Mouse (Mus musculus) CH12.LX (cell line): ENCODE data around the gene Tex37. TPM values are rescaled to one million over a fixed set of nuclear protein-coding genes. Genes with fewer than 3 reads are reported as not detected.
A peak's percentile ranks its signal among the peaks of the same experiment; 100 is the strongest.

Source experiments
- DNase-seq: peaks from one replicate; pipeline ENCODE4 v3.0.0-alpha.2; 2013; ENCODE audit errors: extremely low read depth
- H3K27ac ChIP-seq: 2 replicates; pipeline ENCODE4 v1.5.1; 2012; ENCODE audit warnings: low read depth, mild to moderate bottlenecking, control low read depth, moderate library complexity; ENCODE audit not compliant: insufficient read depth
- H3K27me3 ChIP-seq: replicated peaks from 2 replicates; pipeline ENCODE3; 2012; ENCODE audit warnings: inconsistent platforms
- H3K36me3 ChIP-seq, 2 experiments: replicated peaks in 1 of 2; 2 replicates each; pipeline versions ENCODE3 to v1.6.1; 2012; ENCODE audit warnings: inconsistent platforms in 1 of 2, low read length in 1 of 2, mild to moderate bottlenecking in 1 of 2, mixed read lengths in 1 of 2, moderate library complexity in 1 of 2; ENCODE audit not compliant: control insufficient read depth in 1 of 2, insufficient read depth in 1 of 2
- H3K4me1 ChIP-seq, 2 experiments: 2 replicates each; pipeline ENCODE4 v1.6.1; 2012; ENCODE audit warnings: inconsistent platforms in 1 of 2, moderate library complexity in 1 of 2; ENCODE audit not compliant: insufficient read depth in 2 of 2, control insufficient read depth in 1 of 2
- H3K4me2 ChIP-seq: 2 replicates; pipeline ENCODE4 v1.6.1; 2012; ENCODE audit warnings: low read depth, mild to moderate bottlenecking, control low read depth; ENCODE audit not compliant: poor library complexity, insufficient read depth, severe bottlenecking
- H3K4me3 ChIP-seq, 3 experiments: fragments of 150-350 bp in 1 of 3; sonication (generic) in 1 of 3; replicated peaks in 1 of 3; 2 replicates each; pipeline versions ENCODE3 to v1.5.1; 2011 to 2012; ENCODE audit warnings: low read depth in 2 of 3, low read length in 2 of 3, mild to moderate bottlenecking in 2 of 3, moderate library complexity in 2 of 3, control low read depth in 1 of 3, improper control_type of control experiment in 1 of 3, inconsistent platforms in 1 of 3, mixed read lengths in 1 of 3; ENCODE audit not compliant: poor library complexity in 1 of 3
- H3K79me2 ChIP-seq: replicated peaks from 2 replicates; pipeline ENCODE4 v1.6.1; 2012; ENCODE audit warnings: mild to moderate bottlenecking, moderate library complexity; ENCODE audit not compliant: control insufficient read depth, poor library complexity, insufficient read depth, severe bottlenecking; ENCODE audit errors: extremely low read depth
- H3K9ac ChIP-seq: 2 replicates; pipeline ENCODE4 v1.6.1; 2012; ENCODE audit warnings: low read depth, mild to moderate bottlenecking, control low read depth, moderate library complexity; ENCODE audit not compliant: insufficient read depth
- H3K9me3 ChIP-seq: replicated peaks from 2 replicates; pipeline ENCODE3; 2012; ENCODE audit warnings: low read length, inconsistent platforms, mixed read lengths
- BHLHE40 ChIP-seq: IDR thresholded peaks from 2 replicates; pipeline ENCODE4 v1.6.1; 2011; ENCODE audit warnings: mild to moderate bottlenecking, low read depth, low read length, improper control_type of control experiment
- CHD1 ChIP-seq: IDR thresholded peaks from 2 replicates; pipeline ENCODE4 v1.6.1; 2012; ENCODE audit warnings: low read depth, low read length, improper control_type of control experiment, inconsistent platforms
- CHD2 ChIP-seq: IDR thresholded peaks from 2 replicates; pipeline ENCODE4 v1.6.1; 2011; ENCODE audit warnings: low read length, improper control_type of control experiment
- CTCF ChIP-seq, 2 experiments: IDR thresholded peaks in 1 of 2; conservative IDR thresholded peaks in 1 of 2; 2 replicates each; pipeline ENCODE4 v1.5.1; 2011 to 2012; ENCODE audit warnings: low read depth in 2 of 2, low read length in 2 of 2, improper control_type of control experiment in 1 of 2, inconsistent platforms in 1 of 2, mild to moderate bottlenecking in 1 of 2, moderate library complexity in 1 of 2
- E2F4 ChIP-seq: IDR thresholded peaks from 2 replicates; pipeline ENCODE4 v1.6.1; 2011; ENCODE audit warnings: low read depth, low read length, improper control_type of control experiment; ENCODE audit not compliant: insufficient replicate concordance
- ELF1 ChIP-seq: IDR thresholded peaks from 2 replicates; pipeline ENCODE4 v1.6.1; 2014; ENCODE audit warnings: low read depth, mild to moderate bottlenecking, inconsistent platforms, low read length, improper control_type of control experiment
- EP300 ChIP-seq: IDR thresholded peaks from 2 replicates; pipeline ENCODE4 v1.6.1; 2011; ENCODE audit warnings: low read length, improper control_type of control experiment
- ETS1 ChIP-seq: conservative IDR thresholded peaks from 2 replicates; pipeline ENCODE4 v1.6.1; 2012; ENCODE audit warnings: low read depth, mild to moderate bottlenecking, inconsistent platforms, low read length, improper control_type of control experiment, moderate library complexity
- GABPA ChIP-seq: IDR thresholded peaks from 2 replicates; pipeline ENCODE4 v1.6.1; 2012; ENCODE audit warnings: low read depth, low read length, improper control_type of control experiment, inconsistent platforms; ENCODE audit not compliant: insufficient replicate concordance
- HCFC1 ChIP-seq: IDR thresholded peaks from 2 replicates; pipeline ENCODE4 v1.6.1; 2012; ENCODE audit warnings: low read depth, mild to moderate bottlenecking, inconsistent platforms, low read length, improper control_type of control experiment
- IRF4 ChIP-seq: IDR thresholded peaks from 2 replicates; pipeline ENCODE4 v1.6.1; 2014; ENCODE audit warnings: low read depth, mild to moderate bottlenecking, inconsistent platforms, low read length, improper control_type of control experiment
- JUN ChIP-seq: IDR thresholded peaks from 2 replicates; pipeline ENCODE4 v1.6.1; 2011; ENCODE audit warnings: low read depth, mild to moderate bottlenecking, low read length, improper control_type of control experiment, moderate library complexity; ENCODE audit not compliant: insufficient read depth
- JUND ChIP-seq: conservative IDR thresholded peaks from 2 replicates; pipeline ENCODE4 v1.6.1; 2011; ENCODE audit warnings: low read depth, low read length, improper control_type of control experiment
- KAT2A ChIP-seq: IDR thresholded peaks from 2 replicates; pipeline ENCODE4 v1.6.1; 2012; ENCODE audit warnings: low read length, improper control_type of control experiment, inconsistent platforms; ENCODE audit not compliant: insufficient replicate concordance
- MAFK ChIP-seq: IDR thresholded peaks from 2 replicates; pipeline ENCODE4 v1.6.1; 2011; ENCODE audit warnings: low read length, improper control_type of control experiment; ENCODE audit not compliant: insufficient replicate concordance
- MAX ChIP-seq: IDR thresholded peaks from 2 replicates; pipeline ENCODE4 v1.6.1; 2011; ENCODE audit warnings: low read length, improper control_type of control experiment
- MAZ ChIP-seq: IDR thresholded peaks from 2 replicates; pipeline ENCODE4 v1.6.1; 2012; ENCODE audit warnings: low read depth, mild to moderate bottlenecking, inconsistent platforms, low read length, improper control_type of control experiment, moderate library complexity
- MEF2A ChIP-seq: IDR thresholded peaks from 2 replicates; pipeline ENCODE4 v1.6.1; 2014; ENCODE audit warnings: low read depth, mild to moderate bottlenecking, inconsistent platforms, low read length, improper control_type of control experiment, borderline replicate concordance
- MXI1 ChIP-seq: IDR thresholded peaks from 2 replicates; pipeline ENCODE4 v1.6.1; 2011; ENCODE audit warnings: mild to moderate bottlenecking, low read depth, low read length, improper control_type of control experiment
- MYC ChIP-seq: IDR thresholded peaks from 2 replicates; pipeline ENCODE4 v1.6.1; 2011; ENCODE audit warnings: low read depth, mild to moderate bottlenecking, improper control_type of control experiment, low read length
- NELFE ChIP-seq: IDR thresholded peaks from 2 replicates; pipeline ENCODE4 v1.6.1; 2011; ENCODE audit warnings: low read depth, low read length, improper control_type of control experiment
- NRF1 ChIP-seq: IDR thresholded peaks from 2 replicates; pipeline ENCODE4 v1.6.1; 2014; ENCODE audit warnings: low read depth, mild to moderate bottlenecking, inconsistent platforms, low read length, improper control_type of control experiment, moderate library complexity
- PAX5 ChIP-seq: IDR thresholded peaks from 2 replicates; pipeline ENCODE4 v1.6.1; 2012; ENCODE audit warnings: low read length, inconsistent platforms, mixed read lengths
- POLR2A ChIP-seq: IDR thresholded peaks from 2 replicates; pipeline ENCODE4 v1.6.1; 2011; ENCODE audit warnings: low read depth, mild to moderate bottlenecking, improper control_type of control experiment, low read length
- POLR2AphosphoS2 ChIP-seq: IDR thresholded peaks from 2 replicates; pipeline ENCODE4 v1.6.1; 2011; ENCODE audit warnings: low read depth, low read length, improper control_type of control experiment
- RAD21 ChIP-seq: IDR thresholded peaks from 2 replicates; pipeline ENCODE4 v1.6.1; 2011; ENCODE audit warnings: low read depth, mild to moderate bottlenecking, low read length, improper control_type of control experiment, moderate library complexity
- RCOR1 ChIP-seq: conservative IDR thresholded peaks from 2 replicates; pipeline ENCODE4 v1.6.1; 2012; ENCODE audit warnings: low read depth, mild to moderate bottlenecking, inconsistent platforms, low read length, improper control_type of control experiment
- SIN3A ChIP-seq: IDR thresholded peaks from 2 replicates; pipeline ENCODE4 v1.6.1; 2012; ENCODE audit warnings: low read length, improper control_type of control experiment, inconsistent platforms
- SMC3 ChIP-seq: IDR thresholded peaks from 2 replicates; pipeline ENCODE4 v1.6.1; 2011; ENCODE audit warnings: low read depth, low read length, improper control_type of control experiment
- TBP ChIP-seq: conservative IDR thresholded peaks from 2 replicates; pipeline ENCODE4 v1.6.1; 2011; ENCODE audit warnings: low read depth, low read length, improper control_type of control experiment
- TCF12 ChIP-seq: IDR thresholded peaks from 2 replicates; pipeline ENCODE4 v1.6.1; 2014; ENCODE audit warnings: low read depth, mild to moderate bottlenecking, inconsistent platforms, low read length, improper control_type of control experiment
- UBTF ChIP-seq: IDR thresholded peaks from 2 replicates; pipeline ENCODE4 v1.6.1; 2012; ENCODE audit warnings: low read depth, mild to moderate bottlenecking, inconsistent platforms, low read length, improper control_type of control experiment, moderate library complexity
- USF1 ChIP-seq: IDR thresholded peaks from 2 replicates; pipeline ENCODE4 v1.6.1; 2014; ENCODE audit warnings: low read depth, mild to moderate bottlenecking, inconsistent platforms, low read length, improper control_type of control experiment
- USF2 ChIP-seq: conservative IDR thresholded peaks from 2 replicates; pipeline ENCODE4 v1.6.1; 2011; ENCODE audit warnings: low read depth, low read length, improper control_type of control experiment
- ZC3H11A ChIP-seq: IDR thresholded peaks from 2 replicates; pipeline ENCODE4 v1.6.1; 2012; ENCODE audit warnings: low read depth, mild to moderate bottlenecking, inconsistent platforms, low read length, improper control_type of control experiment
- ZKSCAN1 ChIP-seq: IDR thresholded peaks from 2 replicates; pipeline ENCODE4 v1.6.1; 2012; ENCODE audit warnings: low read depth, inconsistent platforms, low read length, improper control_type of control experiment, borderline replicate concordance
- ZMIZ1 ChIP-seq: IDR thresholded peaks from 2 replicates; pipeline ENCODE4 v1.6.1; 2012; ENCODE audit warnings: low read depth, mild to moderate bottlenecking, inconsistent platforms, low read length, improper control_type of control experiment
- ZNF384 ChIP-seq: IDR thresholded peaks from 2 replicates; pipeline ENCODE4 v1.6.1; 2012; ENCODE audit warnings: low read depth, low read length, improper control_type of control experiment, inconsistent platforms
- dilution Hi-C: fragments of 300-500 bp; cut with MboI; formaldehyde crosslinking; loops from 2 replicates; pipeline ENCODE4 v1.14.3; 2020; ENCODE audit warnings: low sequenced_read_pairs; ENCODE audit not compliant: extremely low pct_unique_long_range_greater_than_20kb, extremely low pct_ligation_motif_present
- in situ Hi-C: fragments of 300-500 bp; cut with MboI; formaldehyde crosslinking; loops from 3 replicates; pipeline ENCODE4 v1.14.3; 2019; ENCODE audit warnings: low sequenced_read_pairs, low pct_ligation_motif_present, low pct_unique_long_range_greater_than_20kb, mixed read lengths
- polyA plus RNA-seq: library from polyadenylated mRNA; unstranded; fragments of >175 nt; gene quantifications from 2 replicates; pipeline ENCODE4 v1.2.1, GENCODE M21; 2012; ENCODE audit warnings: low read depth; ENCODE audit not compliant: insufficient read length
- total RNA-seq, 2 experiments: library from RNA; depleted of rRNA; stranded (reverse); fragments of 300-350 nt in 1 of 2; fragments of >200 nt in 1 of 2; gene quantifications; 2 replicates each; pipeline ENCODE4 v1.2.3; 2012 to 2014

The Tex37 gene
- total and polyA plus RNA-seq, 3 experiments = not detected

DNA sequence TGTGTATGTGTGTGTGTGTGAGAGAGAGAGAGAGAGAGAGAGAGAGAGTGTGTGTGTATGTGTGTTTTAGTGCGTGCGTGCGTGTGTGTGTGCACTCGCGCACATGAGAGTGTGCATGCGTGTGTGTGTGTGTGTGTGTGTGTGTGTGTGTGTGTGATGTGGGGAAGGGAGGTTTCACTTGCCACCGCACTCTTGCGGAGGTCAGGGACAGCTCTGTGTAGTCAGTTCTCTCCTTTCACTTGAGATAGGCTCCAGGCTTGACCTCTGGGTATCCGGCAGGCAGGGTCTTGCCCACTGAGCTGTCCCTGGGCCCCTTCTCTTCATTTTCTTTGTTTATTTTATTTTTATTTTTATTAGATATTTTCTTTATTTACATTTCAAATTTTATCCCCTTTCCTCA lies 51.4 kb downstream of the Tex37 start:
- dilution Hi-C loops = no loop called here
- in situ Hi-C loops = no loop called here
- Histone ChIP-seq H3K4me3 (peak overlapping the region in 1 of 3 experiments; percentile 33), H3K4me1 (peaks cover 29 to 90% of the 10 kb centered on the region in 2 experiments), H3K9me3 (no peaks in the 10 kb centered on the region), H3K4me2 (peak overlapping the region; percentile 62)
- no peak for TF ChIP-seq RAD21
- 0 out of 2 replicates have a peak, but pooled peaks have one; percentile 29 for TF ChIP-seq SIN3A
- TF ChIP-seq GABPA = no peak
- peak; percentile 54 for TF ChIP-seq EP300
- TF ChIP-seq CHD2 = 0 out of 2 replicates have a peak, but pooled peaks have one; percentile 45
- TF ChIP-seq UBTF = no peak
- TF ChIP-seq KAT2A = no peak
- no peak for TF ChIP-seq ZMIZ1
- TF ChIP-seq NRF1 = 0 out of 2 replicates have a peak, but pooled peaks have one; percentile 26
- TF ChIP-seq MEF2A = peak; percentile 32; the same call in 1 of the 2 replicates
- TF ChIP-seq MYC = 0 out of 2 replicates have a peak, but pooled peaks have one; percentile 29
- peak; percentile 42; the same call in 1 of the 2 replicates for TF ChIP-seq ETS1
- no peak for TF ChIP-seq JUN
- TF ChIP-seq TCF12 = peak; percentile 55; the same call in 1 of the 2 replicates
- TF ChIP-seq ZKSCAN1 = no peak
- no peak for TF ChIP-seq ZNF384
- TF ChIP-seq NELFE = no peak
- TF ChIP-seq CHD1 = no peak
- TF ChIP-seq MAX = 0 out of 2 replicates have a peak, but pooled peaks have one; percentile 26
- TF ChIP-seq POLR2AphosphoS2 = no peak
- TF ChIP-seq BHLHE40 = peak; percentile 89
- TF ChIP-seq IRF4 = peak; percentile 86
- no peak for TF ChIP-seq ZC3H11A
- no peak for TF ChIP-seq HCFC1
- TF ChIP-seq ELF1 = no peak
- no peak for TF ChIP-seq E2F4
- no peak for TF ChIP-seq RCOR1
- TF ChIP-seq TBP = no peak
- 0 out of 2 replicates have a peak, but pooled peaks have one; percentile 7 for TF ChIP-seq SMC3
- no peak for TF ChIP-seq CTCF (conservative IDR thresholded peaks at IDR 0.05 in 1 of 2, IDR thresholded peaks at IDR 0.05 in 1 of 2; ENCODE audit: low read depth in 2 of 2, low read length in 2 of 2)
- TF ChIP-seq MAFK = no peak
- no peak for TF ChIP-seq POLR2A
- TF ChIP-seq MAZ = no peak
- TF ChIP-seq JUND = no peak
- TF ChIP-seq USF2 = no peak
- no peak for TF ChIP-seq PAX5
- TF ChIP-seq MXI1 = 0 out of 2 replicates have a peak, but pooled peaks have one; percentile 11
- no peak for TF ChIP-seq USF1
- TF ChIP-seq, all 38 proteins: peak for 13
- Histone ChIP-seq H3K36me3 (peaks cover 6 to 32% of the 10 kb centered on the region in 2 experiments), H3K27ac (peak overlapping the region; percentile 68), H3K79me2 (peaks cover 63% of the 10 kb centered on the region), H3K27me3 (no peaks in the 10 kb centered on the region), H3K9ac (peak overlapping the region; percentile 41; the same call in 1 of the 2 replicates)
- DNase-seq = no peak
